Mouse (Mus musculus) CH12.LX (cell line): ENCODE results near the gene 1700057G04Rik.

Experiments
- BHLHE40 ChIP-seq: IDR thresholded peaks from 2 replicates; pipeline ENCODE4 v1.6.1; 2011; ENCODE audit warnings: mild to moderate bottlenecking, low read depth, low read length, improper control_type of control experiment
- CHD2 ChIP-seq: IDR thresholded peaks from 2 replicates; pipeline ENCODE4 v1.6.1; 2011; ENCODE audit warnings: low read length, improper control_type of control experiment
- CTCF ChIP-seq, 2 experiments: IDR thresholded peaks in 1 of 2; conservative IDR thresholded peaks in 1 of 2; 2 replicates each; pipeline ENCODE4 v1.5.1; 2011 to 2012; ENCODE audit warnings: low read depth in 2 of 2, low read length in 2 of 2, improper control_type of control experiment in 1 of 2, inconsistent platforms in 1 of 2, mild to moderate bottlenecking in 1 of 2, moderate library complexity in 1 of 2
- EP300 ChIP-seq: IDR thresholded peaks from 2 replicates; pipeline ENCODE4 v1.6.1; 2011; ENCODE audit warnings: low read length, improper control_type of control experiment
- IRF4 ChIP-seq: IDR thresholded peaks from 2 replicates; pipeline ENCODE4 v1.6.1; 2014; ENCODE audit warnings: low read depth, mild to moderate bottlenecking, inconsistent platforms, low read length, improper control_type of control experiment
- MAX ChIP-seq: IDR thresholded peaks from 2 replicates; pipeline ENCODE4 v1.6.1; 2011; ENCODE audit warnings: low read length, improper control_type of control experiment
- POLR2A ChIP-seq: IDR thresholded peaks from 2 replicates; pipeline ENCODE4 v1.6.1; 2011; ENCODE audit warnings: low read depth, mild to moderate bottlenecking, improper control_type of control experiment, low read length
- POLR2AphosphoS2 ChIP-seq: IDR thresholded peaks from 2 replicates; pipeline ENCODE4 v1.6.1; 2011; ENCODE audit warnings: low read depth, low read length, improper control_type of control experiment
- RAD21 ChIP-seq: IDR thresholded peaks from 2 replicates; pipeline ENCODE4 v1.6.1; 2011; ENCODE audit warnings: low read depth, mild to moderate bottlenecking, low read length, improper control_type of control experiment, moderate library complexity
- RCOR1 ChIP-seq: conservative IDR thresholded peaks from 2 replicates; pipeline ENCODE4 v1.6.1; 2012; ENCODE audit warnings: low read depth, mild to moderate bottlenecking, inconsistent platforms, low read length, improper control_type of control experiment
- ZKSCAN1 ChIP-seq: IDR thresholded peaks from 2 replicates; pipeline ENCODE4 v1.6.1; 2012; ENCODE audit warnings: low read depth, inconsistent platforms, low read length, improper control_type of control experiment, borderline replicate concordance
- ZNF384 ChIP-seq: IDR thresholded peaks from 2 replicates; pipeline ENCODE4 v1.6.1; 2012; ENCODE audit warnings: low read depth, low read length, improper control_type of control experiment, inconsistent platforms

GRCm38 (mm10) chr9:92337661-92338060, 28.5 kb downstream of the 1700057G04Rik start:
- TF ChIP-seq ZNF384: no peak
- TF ChIP-seq BHLHE40: no peak
- no peak for TF ChIP-seq CTCF (conservative IDR thresholded peaks at IDR 0.05 in 1 of 2, IDR thresholded peaks at IDR 0.05 in 1 of 2; ENCODE audit: low read depth in 2 of 2, low read length in 2 of 2)
- no peak for TF ChIP-seq EP300
- TF ChIP-seq RCOR1: no peak
- no peak for TF ChIP-seq ZKSCAN1
- TF ChIP-seq RAD21: no peak
- no peak for TF ChIP-seq MAX
- TF ChIP-seq POLR2A: no peak
- TF ChIP-seq IRF4: no peak
- TF ChIP-seq POLR2AphosphoS2: no peak
- no peak for TF ChIP-seq CHD2
